Mouse (Mus musculus) ovary, postnatal 36 days (tissue): ENCODE results near the gene Tmem189.
"Not testable (repeated sequence)": the region's sequence is repeated elsewhere in the genome, so short reads cannot be mapped to it uniquely, and the experiment has no call there.

Source experiments
- DNase-seq: peaks from one replicate; pipeline ENCODE4 v3.0.0; 2022; ENCODE audit warnings: low spot score, mixed read lengths

Tmem189 gene

DNA sequence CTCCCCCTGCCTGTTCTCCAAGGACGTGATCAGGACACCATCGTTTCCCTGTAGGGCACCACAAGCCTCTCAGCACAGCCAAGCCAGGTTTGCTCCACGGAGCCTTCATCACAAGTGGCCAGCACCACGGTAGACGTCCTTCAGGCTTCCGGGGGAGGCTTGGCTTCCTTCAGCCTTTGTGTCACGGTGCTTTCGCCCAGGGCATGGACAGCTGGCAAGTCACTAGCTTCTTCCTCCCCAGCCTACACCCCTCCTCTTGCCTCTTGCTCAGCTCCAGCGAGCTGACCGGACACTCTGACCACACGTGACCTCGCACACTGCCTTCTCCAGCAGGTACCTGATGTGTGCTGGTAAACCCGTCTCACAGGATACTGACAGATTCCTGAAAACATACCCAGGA lies 67.3 kb downstream of the Tmem189 start:
- peak; percentile 27 for DNase-seq

DNA sequence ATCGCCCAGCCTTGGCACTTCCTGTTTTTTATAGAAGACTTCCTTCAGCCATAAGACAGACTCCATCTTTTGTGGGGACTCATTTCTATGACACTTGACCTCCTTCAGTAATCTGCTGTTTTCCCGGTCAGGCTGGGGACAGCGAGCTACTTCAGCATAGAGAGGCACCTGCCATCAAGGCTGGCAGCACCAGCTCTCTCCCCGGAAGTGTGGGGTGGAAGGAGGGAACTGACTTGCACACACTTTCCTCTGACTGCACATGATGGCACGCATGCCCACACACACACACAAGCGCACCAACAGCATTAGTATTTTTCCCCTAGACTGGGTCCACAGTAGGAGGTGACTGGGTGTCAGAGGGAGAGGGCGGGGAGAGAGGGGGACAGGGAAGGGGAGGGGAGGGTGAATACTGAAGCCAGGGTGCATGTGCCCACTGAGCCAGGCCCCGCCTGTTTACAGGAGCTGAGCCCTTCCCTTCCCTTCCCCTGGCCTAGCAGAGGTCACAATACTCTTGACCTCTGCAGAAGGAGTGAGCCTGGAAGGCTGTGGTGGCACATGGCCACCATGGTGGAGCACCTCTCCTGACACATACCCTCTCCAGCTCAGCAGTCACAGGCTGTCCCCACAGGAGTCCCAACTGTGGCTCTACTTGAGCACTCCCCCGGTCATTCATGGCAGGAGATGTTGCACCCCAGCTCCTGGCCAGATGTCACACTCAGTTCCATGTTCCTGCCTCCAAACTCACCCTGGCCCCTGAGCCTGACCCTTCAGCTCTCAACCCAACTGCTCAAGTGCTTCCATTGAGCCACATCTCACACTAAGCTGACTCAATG lies 68.2 kb downstream of the Tmem189 start:
- no peak for DNase-seq

DNA sequence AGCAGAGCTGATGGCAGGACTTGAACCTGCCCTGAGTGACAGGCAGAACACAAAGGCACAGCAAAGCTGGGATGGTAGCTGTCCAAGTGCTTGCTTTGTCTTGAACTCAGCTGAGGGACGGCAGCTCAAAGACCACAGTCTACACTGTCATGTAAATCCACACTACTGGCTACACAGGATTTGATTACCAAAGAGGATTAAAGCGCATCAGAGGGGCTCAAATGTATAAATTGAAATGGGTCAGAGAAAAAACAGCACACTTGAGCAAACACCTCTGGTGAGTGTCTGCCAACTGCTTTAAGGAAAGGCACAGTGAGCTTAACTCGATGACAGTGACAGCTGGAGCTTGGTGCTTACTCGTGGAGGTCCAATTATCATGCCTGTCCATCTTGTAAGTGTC lies 72.2 kb downstream of the Tmem189 start:
- no peak for DNase-seq

DNA sequence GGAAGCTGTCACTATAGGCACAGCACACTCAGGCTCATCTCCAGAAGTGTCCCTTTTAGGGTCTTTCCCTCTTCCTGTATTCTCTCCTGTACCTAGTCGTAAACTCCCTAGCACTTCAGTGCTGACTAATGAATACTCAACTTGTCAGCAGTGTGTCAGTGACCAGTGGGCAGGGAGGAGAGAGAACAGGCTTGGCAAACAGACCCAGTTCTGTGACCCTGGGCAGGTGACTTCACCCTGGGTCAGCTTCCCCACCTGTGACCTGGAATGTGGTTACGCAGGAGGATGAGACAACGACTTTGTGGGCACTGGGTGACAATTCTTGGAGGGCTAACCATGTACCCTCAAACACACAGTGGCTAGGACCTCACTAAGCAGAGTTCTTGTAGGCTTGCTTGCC lies 72.6 kb downstream of the Tmem189 start:
- DNase-seq: no peak

DNA sequence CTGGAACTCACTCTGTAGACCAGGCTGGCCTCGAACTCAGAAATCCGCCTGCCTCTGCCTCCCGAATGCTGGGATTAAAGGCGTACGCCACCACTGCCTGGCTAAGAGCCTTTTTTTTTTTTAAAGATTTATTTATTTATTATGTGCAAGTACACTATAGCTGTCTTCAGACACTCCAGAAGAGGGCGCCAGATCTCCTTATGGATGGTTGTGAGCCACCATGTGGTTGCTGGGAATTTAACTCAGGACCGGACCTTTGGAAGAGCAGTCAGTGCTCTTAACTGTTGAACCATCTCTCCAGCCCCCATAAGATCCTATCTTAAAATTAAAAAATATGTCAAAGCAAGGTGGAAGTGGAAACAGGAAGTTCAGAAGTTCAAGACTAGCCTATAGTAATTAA lies 76.3 kb downstream of the Tmem189 start:
- DNase-seq: not testable (repeated sequence)

DNA sequence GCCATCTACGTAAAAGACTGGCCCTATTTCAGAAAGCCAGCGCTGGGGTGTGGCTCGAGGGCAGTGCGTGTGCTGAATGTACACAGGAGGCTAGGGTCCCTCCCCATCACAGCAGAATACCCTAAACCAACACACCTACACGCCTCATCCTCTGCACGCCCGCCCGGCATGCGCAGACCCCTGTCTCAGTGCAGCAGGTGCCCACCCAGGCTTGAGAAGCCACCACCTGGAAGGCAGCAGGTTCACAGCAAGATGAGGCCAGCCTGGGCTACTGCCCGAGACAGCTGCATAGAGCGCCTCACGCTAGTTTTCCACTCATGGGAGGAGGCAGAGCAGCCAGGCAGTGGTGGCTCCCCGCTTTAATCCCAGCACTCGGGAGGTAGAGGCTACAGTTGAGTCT lies 77.5 kb downstream of the Tmem189 start:
- DNase-seq: no peak

DNA sequence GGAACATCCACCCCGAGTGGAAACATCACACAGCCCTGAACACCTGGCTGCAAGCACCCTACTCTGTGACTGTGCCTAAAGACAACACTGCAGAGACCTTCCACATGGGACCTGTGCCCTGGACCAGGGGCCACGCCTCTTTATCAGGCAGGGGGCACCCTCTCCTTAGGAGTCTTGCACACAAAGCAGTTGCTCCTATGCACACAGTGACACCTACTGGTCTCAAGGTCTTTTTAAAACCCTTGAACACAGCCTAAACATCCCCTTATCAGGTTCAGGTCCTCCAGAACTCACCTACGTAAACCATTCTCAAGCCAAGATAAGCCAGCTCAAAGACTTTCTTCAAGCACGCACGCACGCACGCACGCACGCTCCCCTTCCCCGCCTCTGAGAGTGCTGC lies 78.3 kb downstream of the Tmem189 start:
- no peak for DNase-seq

DNA sequence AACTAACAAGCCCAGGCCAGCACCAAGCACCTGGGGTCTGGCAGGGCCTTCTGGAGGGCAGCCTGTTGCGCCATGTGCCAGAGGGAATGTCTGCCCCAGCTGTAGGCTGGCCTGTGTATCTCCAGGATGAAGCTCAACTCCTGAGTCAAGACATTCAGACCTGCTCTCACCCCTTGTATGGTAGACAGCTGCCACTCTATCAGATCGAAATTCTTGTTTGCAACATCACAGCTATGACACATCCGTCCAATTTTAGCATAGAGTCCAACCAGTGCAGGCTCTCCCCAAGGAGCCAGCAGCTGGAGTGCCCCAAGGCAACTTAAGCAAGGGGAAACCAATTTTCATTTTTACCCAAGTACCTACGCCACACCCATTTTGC lies 82.9 kb downstream of the Tmem189 start:
- no peak for DNase-seq

DNA sequence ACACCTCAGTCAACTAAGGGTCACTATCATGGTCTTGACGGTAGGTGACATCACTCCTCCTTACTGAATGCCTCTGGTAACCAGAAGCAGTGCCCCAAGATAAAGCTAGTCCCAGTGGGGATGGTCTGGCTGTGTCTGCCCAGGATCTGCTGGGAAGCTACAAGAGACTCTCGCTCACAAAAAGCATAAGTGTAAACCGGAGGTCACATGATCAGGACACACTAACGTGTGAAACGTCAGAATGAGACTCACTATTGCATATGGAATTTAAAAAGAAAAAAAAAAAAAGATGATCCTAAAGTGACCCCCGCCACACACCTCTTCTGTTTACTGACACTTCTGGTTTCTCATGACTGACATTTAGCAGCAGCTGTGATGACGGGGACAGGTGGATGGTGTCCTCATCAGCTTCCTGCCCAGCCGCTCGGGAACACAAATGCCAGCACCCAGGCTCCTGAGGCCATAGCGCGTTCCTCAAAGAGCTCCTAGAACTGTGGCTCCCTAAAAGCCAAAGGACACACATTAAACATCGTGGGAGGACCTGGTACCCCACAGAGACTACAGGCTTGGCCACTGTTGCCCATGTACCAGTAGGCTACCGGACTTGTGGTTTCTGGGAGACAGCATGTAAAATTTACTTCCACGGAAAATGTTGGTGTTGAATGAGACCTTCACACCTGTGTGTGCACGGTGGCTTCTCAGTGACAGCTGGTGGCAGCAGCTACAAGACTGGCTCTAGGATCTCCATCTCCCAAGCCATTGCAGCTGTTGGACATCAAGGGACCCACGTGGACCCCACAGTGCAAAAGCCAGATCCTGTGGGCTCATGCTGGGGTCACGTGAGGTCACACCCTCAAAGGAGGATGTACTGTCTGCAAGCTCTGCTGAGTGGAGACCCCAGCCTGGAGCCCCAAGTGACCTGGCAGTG lies 83.5 kb downstream of the Tmem189 start:
- no peak for DNase-seq

DNA sequence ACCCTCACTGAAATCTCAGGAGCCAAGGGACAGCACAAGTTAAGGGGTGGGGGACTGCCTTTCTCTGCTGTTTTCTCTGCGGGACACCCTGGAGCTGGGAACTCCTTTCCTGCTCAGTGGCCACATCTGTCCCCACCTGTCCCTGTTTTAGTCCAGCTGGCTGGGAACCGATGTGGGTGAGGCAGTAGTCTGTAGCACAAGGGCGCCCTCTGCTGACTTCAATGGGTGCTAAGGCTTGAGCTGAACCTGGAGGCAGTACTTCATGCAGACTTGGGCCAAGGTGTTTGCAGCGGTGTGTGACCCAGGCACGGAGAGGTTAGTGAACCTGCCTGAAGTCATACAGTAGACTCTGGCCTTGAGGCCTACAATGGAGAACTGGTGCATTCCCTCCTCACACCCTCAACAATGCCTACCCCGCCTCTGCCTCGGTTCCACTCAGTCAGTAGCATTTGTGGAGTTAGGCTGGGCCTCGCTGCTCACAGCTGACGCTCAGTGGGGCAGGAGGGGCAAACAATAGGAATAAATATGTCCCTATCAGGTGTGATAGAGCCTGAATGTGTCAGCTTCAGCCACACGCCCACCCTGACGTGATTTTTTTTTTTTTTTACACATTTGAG lies 84.3 kb downstream of the Tmem189 start:
- peak; percentile 85 for DNase-seq

DNA sequence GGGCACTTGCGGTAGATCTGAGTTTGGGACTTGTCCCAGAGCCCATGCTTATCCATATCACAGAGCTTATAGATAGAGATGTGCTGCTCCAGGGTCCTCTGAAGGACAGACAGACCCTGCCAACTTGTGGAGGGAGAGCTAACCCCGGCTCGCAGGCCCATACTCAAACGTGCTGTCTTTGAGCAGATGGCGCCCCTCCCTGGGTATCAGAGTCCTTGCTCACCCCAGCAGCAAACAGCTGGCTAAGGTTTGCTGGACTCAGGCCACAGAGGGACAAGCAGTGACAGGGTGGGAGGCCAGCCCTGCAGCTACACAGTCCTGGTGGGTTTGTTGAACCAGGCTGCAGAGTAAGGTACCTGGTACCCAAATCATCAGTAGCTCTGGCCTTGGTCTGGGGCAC lies 86.6 kb downstream of the Tmem189 start:
- DNase-seq: peak; percentile 49

DNA sequence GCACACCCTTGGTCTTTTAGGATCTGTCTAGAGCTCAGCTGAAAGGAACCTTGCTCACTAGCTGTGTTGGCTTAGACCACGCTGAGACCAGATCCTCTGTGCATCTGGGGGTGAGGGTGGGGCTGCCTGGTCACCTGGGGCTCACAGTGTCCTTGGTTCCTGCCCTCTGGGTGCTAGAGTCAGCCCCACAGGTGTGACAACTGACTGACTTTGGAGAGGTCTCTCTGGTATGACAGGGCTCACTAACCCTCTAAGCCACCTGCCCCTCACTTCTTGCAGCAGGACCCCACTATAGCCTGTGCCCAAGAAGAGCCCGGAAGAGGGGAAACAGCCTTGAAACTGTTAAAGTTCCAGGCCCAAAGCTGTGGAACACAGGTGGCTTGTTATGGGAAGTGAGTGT lies 87.3 kb downstream of the Tmem189 start:
- no peak for DNase-seq

DNA sequence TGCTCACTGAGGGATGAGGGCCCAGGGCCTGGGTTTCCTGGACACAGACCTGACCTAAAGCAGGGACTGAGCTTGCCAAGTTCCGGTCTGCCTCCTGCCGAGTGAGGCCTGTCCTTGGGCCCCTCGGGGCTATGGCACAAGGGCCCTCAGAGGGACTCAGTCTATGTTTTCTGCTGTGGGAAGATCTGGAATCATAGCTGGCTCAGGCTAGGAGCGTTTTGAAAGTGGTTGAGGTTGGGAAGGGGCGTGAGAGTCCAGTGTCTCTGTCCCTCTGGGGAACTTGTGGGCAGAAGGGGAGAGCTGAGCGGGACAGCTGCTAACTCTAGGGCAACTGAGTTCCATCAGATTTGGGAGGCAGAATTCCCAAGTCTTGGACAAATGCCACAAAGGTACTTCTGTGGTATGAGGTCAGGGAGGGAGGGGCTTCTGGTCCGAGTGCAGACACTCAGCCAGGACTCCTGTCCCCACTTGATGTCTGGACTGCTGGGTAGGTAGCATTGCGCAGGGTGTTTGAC lies 89.1 kb downstream of the Tmem189 start:
- no peak for DNase-seq

DNA sequence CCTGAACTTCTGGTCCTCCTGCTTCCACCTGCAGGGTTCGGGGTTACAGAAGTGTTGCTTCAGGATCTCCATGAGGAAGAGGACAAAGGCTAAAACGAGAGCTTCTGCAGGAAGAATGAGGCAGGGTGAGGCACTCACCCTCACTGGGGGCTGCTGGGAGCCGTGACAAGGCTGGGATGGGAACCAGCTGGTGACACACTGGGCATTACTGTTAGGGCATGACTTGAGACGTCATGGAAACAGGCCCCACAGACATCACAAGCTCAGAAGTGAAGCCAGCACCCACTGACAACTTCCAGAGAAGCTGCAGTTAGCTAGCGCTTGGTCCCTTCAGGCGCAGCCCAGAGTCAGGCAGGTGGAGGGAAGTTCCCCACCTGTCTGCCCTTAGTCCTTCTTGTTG lies 89.7 kb downstream of the Tmem189 start:
- DNase-seq: no peak

DNA sequence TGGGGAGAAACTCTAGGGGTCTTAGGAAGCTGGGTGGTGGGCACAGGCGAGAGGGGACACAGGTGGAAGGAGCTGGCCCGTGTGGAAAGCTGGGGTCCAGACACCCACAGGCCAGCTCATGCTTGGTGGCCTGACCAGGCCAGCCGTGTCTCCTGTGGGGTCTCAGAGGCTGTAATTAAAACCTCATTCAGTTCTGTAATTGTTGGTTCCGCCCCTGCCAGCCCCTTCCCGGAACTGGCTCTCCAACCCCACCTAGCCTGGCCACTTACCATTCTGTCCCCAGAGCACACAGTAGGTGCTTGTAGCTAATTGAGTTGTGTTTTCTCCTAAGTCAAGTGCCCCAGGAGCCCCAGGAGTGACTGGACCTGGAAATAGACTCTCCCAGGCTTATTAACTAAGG lies 90.4 kb downstream of the Tmem189 start:
- no peak for DNase-seq

DNA sequence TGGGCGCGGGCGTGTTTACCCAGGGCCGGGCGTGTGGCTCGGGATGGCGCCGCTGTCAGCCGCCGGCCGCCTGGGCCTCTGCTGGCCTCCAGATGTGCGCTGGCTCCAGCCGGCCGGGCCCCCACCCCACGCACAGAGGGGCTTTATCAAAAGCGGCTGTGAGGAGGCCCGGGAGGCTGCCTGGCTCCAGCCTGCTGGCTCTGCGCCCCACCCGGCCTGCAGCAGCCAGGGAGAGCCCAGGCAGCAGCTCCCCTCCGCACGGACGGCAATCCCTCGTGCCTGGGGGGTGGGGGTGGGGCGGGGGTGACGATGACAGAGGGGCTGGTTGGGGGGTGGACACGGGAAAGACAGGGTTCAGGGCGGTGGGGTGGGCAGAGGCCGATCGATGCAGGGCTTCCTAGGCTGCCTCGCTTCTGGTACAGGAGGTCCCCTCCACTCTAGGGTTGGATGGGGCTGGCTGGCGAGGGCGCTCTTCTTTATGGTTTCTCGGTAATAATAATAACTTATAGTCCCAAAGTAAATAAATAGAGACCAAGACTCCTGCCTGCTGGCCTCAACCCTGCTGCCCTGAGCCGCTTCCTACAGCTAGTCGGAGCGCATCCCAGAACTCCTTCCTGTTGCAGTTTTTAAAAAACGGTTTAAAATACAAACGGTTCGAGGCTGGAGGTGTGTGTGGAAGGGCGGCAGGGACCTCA lies 92.0 kb downstream of the Tmem189 start:
- DNase-seq: peak; percentile 62

DNA sequence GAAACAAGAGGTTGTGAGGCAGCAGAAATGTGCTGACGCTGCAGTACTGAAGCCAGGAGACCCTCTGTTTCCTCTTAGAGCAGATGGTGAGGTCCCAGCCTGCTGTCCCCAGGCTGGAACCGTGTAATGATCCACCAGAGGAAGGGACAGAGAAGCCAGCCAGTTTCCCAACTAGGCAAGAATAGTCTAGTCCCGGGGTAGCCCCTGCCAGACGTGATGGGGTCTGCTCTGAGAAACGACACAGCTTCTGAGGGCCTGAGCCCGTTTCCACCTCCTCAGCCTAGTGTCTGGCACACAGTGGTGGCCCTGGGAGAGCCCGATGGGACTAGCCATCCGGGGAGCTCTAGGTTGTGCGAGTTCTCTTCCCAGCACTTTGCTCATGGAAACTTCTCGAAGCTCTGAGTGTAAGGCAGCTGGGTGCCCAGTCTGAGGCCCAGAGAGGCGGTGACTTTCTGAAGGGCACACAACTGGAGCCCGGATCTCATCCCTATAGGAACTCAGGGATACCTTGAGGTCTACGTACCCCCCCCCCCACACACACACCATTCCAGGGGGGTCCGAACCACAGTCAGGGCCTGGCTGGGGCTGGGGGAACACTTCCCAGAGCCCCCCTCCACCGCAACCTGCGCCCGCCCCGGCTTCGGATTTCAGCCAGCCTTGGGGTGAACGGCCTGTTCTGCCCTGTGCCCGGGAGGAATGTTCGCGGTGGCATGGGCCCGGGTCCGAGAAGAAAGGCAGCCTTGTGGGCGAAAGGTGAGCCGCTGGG lies 92.7 kb downstream of the Tmem189 start:
- no peak for DNase-seq

DNA sequence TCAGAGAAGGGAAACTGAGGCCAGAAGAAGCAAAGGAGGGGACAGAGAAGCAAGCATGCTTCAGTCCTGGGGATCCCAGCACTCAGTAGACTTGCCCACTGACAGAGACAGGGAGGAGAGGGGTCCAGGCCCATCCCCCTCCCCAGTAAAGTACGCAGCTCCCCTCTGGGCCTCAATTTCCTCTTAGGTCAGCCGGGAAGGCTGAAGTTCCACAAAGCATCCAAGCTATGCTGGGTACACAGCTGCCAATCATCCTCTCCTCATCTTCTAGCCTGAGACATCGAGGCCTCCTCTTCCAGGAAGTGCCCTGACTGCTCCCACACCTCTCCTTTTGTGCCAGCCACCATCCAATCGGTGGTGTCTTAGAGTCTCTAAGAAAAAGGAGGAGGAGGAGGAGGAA lies 93.4 kb downstream of the Tmem189 start:
- DNase-seq: no peak

DNA sequence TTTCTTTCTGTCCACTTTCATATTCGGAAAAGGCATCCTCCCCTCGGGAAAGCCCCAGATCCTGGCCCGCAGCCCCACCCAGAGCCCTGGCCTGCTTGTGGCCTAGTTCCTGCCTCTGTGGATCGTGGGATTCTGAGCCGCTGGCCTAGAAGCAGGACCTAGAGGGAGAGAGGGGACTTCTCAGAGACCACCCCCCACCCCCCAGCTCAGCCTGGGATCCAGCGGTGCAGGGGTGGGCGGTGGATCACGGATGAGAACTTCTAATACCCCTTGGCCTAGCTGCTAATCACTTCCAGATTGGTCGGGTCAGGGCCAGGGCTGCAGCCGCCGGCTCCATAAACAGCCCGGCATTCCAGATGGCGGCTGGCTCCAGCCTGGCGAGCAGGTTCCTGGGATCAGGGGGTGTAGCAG lies 93.9 kb downstream of the Tmem189 start:
- DNase-seq: peak; percentile 56

DNA sequence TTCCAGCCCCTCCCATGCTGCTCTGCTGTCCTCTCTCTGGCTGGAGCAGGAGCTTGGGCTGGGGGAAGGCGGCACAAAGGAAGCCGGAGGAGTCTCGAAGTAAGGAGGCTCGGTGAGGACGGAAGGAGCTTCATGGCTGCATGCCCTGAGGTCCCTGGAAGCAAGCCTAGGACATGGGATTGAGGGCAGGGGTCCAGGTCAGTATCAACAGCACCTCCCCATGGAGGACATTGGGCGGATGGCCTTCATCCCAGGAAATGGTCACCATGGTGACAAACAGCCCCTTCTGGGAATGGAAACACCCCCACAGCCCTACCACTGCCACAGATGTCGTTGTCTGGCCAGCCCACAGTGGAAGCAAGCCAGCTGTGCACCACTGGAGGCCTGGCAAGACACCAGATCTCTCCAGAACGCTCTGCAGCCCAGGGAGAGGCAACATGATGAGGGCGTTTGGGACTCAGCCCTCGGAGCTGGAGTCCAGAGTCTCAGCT lies 95.1 kb downstream of the Tmem189 start:
- DNase-seq: peak; percentile 81
